Mouse (Mus musculus) left cerebral cortex, adult 9 months (tissue): ENCODE results near the gene 3100002H09Rik.

Source experiments
- DNase-seq, 2 experiments: peaks; one replicate each; pipeline ENCODE4 v3.0.0; 2022; ENCODE audit warnings: low spot score in 2 of 2

Gene 3100002H09Rik

GRCm38 (mm10) chr4:124610703-124611102, at the start of gene 3100002H09Rik:
3100002H09Rik (minus strand) TSS chr4:124610803.
- DNase-seq, result no peak

- DNase-seq, result no peak
Observed at GRCm38 (mm10) chr4:124659251-124660217, 48.9 kb upstream of the 3100002H09Rik start.

- no peak for DNase-seq
Observed at GRCm38 (mm10) chr4:124658412-124658851, 47.8 kb upstream of the 3100002H09Rik start.

- DNase-seq, result no peak
Observed at GRCm38 (mm10) chr4:124657781-124658180, 47.2 kb upstream of the 3100002H09Rik start.

GRCm38 (mm10) chr4:124656854-124657650, 46.4 kb upstream of the 3100002H09Rik start:
- peak; percentile 76 to 87 for DNase-seq

- DNase-seq, result no peak
Observed at GRCm38 (mm10) chr4:124656518-124656853, 45.9 kb upstream of the 3100002H09Rik start, which contains the start of gene Pou3f1. Pou3f1 (plus strand) TSS chr4:124656807.

GRCm38 (mm10) chr4:124652886-124653285, 42.3 kb upstream of the 3100002H09Rik start:
- DNase-seq, result no peak

GRCm38 (mm10) chr4:124647909-124648308, 37.3 kb upstream of the 3100002H09Rik start:
- DNase-seq, result no peak

GRCm38 (mm10) chr4:124646591-124646990, 36.0 kb upstream of the 3100002H09Rik start:
- no peak for DNase-seq

- no peak for DNase-seq
Observed at GRCm38 (mm10) chr4:124644974-124645433, 34.4 kb upstream of the 3100002H09Rik start.

- DNase-seq, result no peak
Observed at GRCm38 (mm10) chr4:124643859-124644258, 33.3 kb upstream of the 3100002H09Rik start.

- DNase-seq, result no peak
Observed at GRCm38 (mm10) chr4:124639715-124640114, 29.1 kb upstream of the 3100002H09Rik start.

GRCm38 (mm10) chr4:124633281-124633680, 22.7 kb upstream of the 3100002H09Rik start:
- DNase-seq, result no peak

GRCm38 (mm10) chr4:124632856-124633255, 22.3 kb upstream of the 3100002H09Rik start:
- no peak for DNase-seq

GRCm38 (mm10) chr4:124631456-124631855, 20.9 kb upstream of the 3100002H09Rik start:
- no peak for DNase-seq

GRCm38 (mm10) chr4:124626836-124627235, 16.2 kb upstream of the 3100002H09Rik start:
- DNase-seq, result no peak

- peak; percentile 36 to 56 for DNase-seq
Observed at GRCm38 (mm10) chr4:124624111-124624581, 13.5 kb upstream of the 3100002H09Rik start.

- DNase-seq, result no peak
Observed at GRCm38 (mm10) chr4:124622566-124622965, 12.0 kb upstream of the 3100002H09Rik start.

GRCm38 (mm10) chr4:124621406-124621805, 10.8 kb upstream of the 3100002H09Rik start:
- DNase-seq, result no peak

GRCm38 (mm10) chr4:124618599-124618998, 8.0 kb upstream of the 3100002H09Rik start:
- DNase-seq, result no peak

GRCm38 (mm10) chr4:124616636-124617035, 6.0 kb upstream of the 3100002H09Rik start:
- DNase-seq, result no peak

- DNase-seq, result no peak
Observed at GRCm38 (mm10) chr4:124615986-124616385, 5.4 kb upstream of the 3100002H09Rik start.
